Mouse (Mus musculus) heart, postnatal 14 days (tissue): Measurements from ENCODE around the gene Zfp598. TPM values are rescaled to one million over a fixed set of nuclear protein-coding genes. Genes with fewer than 3 reads are reported as not detected.
A peak's percentile ranks its signal among the peaks of the same experiment; 100 is the strongest.
"Not testable (repeated sequence)": the region's sequence is repeated elsewhere in the genome, so short reads cannot be mapped to it uniquely, and the experiment has no call there.

ENCODE experiments used
- DNase-seq, 2 experiments: peaks; one replicate each; pipeline ENCODE4 v3.0.0; 2021 to 2022
- intact Hi-C: fragments of 180-260 bp; cut with DNase I; formaldehyde crosslinking; loops from one replicate; pipeline ENCODE4 v1.15.1; 2025
- total RNA-seq, 2 experiments: library from RNA; stranded (reverse); gene quantifications; 2 replicates each; pipeline ENCODE4 v1.2.3; 2021

Zfp598 gene
- total RNA-seq, 2 experiments from 2014 or later: 20.2 to 21.6 TPM

GRCm38 (mm10) chr17:24644875-24645721 lies 24.4 kb upstream of the Zfp598 start:
- peak; percentile 60 to 74 for DNase-seq
- intact Hi-C loops: no loop called here

DNA sequence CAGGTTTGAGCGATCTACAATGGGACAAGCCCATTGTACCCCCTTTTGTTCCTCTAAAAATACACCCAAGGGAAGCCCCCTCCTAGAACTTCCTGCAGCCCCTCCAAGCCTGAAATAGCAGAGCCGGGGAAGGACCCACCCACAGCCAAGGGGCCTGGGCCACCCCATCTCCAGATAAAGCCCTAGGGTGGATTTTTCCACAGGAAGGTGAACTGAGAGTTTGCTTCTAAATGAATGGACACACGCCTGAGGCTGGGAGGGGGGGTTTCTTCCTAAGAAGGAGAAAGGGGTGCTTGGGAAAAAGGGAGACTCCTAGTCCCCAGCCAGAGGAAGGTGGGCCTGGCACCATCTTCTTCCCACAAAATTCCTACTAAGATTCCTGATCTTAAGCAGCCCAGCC lies 23.6 kb upstream of the Zfp598 start:
- intact Hi-C loops: no loop called here
- peak in 1 of 2 experiments; percentile 53 for DNase-seq

GRCm38 (mm10) chr17:24646381-24646780 lies 23.1 kb upstream of the Zfp598 start:
- intact Hi-C loops: no loop called here
- no peak for DNase-seq

GRCm38 (mm10) chr17:24647493-24647892 lies 22.0 kb upstream of the Zfp598 start:
- intact Hi-C loops: no loop called here
- peak in 1 of 2 experiments; percentile 19 for DNase-seq

- DNase-seq: no peak
- intact Hi-C loops: no loop called here
Observed at GRCm38 (mm10) chr17:24648731-24649377, 20.6 kb upstream of the Zfp598 start.

GRCm38 (mm10) chr17:24649581-24650069 lies 19.9 kb upstream of the Zfp598 start:
- peak; percentile 71 to 74 for DNase-seq
- intact Hi-C loops: loop anchor here (2.0 to 5.0 kb wide), 2 partner anchors 17 to 32 kb away; partner anchors contain the start of genes Nthl1 and Tsc2

DNA sequence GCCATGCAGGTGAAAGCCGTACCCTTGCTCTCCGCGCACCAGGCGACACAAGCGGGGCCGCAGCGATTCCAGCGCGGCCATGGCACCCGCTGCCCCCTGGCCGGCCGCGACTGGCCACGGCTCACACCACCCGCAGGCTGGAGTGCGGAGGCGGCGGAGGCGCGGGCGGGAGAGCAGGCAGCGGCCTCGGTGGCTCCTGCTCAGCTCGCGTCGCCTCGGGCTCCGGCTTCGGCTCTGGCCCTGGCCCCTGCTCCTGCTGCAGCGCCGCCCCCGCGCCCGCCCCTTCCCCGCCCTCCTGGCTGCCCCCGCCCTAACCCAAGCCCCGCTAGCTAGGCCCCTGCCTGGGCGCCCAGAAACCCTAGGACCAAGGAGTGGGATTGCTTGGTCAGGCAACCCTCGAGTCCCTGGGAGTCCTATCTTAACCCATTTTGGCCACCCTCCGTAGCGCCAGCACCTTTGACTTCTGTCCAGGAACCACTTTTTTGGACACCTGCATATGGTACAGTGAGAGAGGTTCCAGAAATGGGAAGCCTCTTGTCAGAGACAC lies 19.3 kb upstream of the Zfp598 start, which contains the start of gene Slc9a3r2:
Gene Slc9a3r2 (minus strand): TSS at position 258 of the 547 bp plus-strand sequence.
- peak; percentile 70 to 83 for DNase-seq
- intact Hi-C loops: loop anchor here (2.0 to 5.0 kb wide), 2 partner anchors 17 to 33 kb away; partner anchors contain the start of genes Nthl1 and Tsc2

DNA sequence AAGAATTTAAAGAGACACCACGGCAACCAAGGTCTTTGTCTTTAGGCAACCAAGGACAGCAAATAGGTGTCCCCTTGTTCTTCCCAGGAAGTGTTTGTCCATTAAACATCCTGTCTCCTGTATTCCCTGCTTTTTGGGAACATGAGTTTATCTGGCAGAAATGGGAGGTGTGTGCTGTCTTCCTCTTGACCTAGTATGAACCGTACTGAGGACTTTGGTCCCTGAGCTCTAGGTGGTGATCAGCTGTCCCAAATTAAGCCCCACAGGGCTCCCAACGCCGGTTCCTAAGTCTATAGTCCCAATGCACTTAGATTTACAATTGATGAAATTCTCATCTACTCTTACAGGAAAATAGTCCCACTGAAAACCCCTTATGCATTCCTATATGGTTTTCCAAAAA lies 18.7 kb upstream of the Zfp598 start:
- intact Hi-C loops: loop anchor here (2.0 to 5.0 kb wide), 2 partner anchors 18 to 33 kb away; partner anchors contain the start of genes Nthl1 and Tsc2
- DNase-seq: no peak

GRCm38 (mm10) chr17:24651835-24652234 lies 17.7 kb upstream of the Zfp598 start:
- DNase-seq: no peak
- intact Hi-C loops: loop anchor here (2.0 to 5.0 kb wide), 2 partner anchors 19 to 35 kb away; partner anchors contain the start of genes Nthl1 and Tsc2

GRCm38 (mm10) chr17:24653967-24654710 lies 15.3 kb upstream of the Zfp598 start:
- DNase-seq: peak; percentile 80 to 88
- intact Hi-C loops: loop anchor here (1.0 to 5.0 kb wide), 3 partner anchors 26 to 115 kb away; no protein-coding TSS in a partner anchor

DNA sequence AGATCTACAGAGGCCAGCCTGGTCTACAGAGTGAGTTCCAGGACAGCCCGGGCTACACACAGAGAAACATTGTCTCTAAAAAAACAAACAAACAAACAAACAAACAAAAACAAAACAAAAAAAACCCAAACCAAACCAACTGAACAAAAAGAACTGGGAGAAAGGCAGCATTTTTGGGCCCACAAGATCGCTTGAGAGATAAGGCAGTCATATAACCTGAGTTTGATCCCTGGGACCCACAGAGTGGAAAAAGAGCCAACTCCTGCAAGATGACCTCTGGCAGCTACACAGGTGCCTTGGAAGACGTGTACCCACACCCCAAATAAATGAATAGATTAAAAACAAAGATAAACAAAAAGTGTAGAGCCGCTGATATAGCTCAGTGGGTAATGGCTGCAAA lies 14.5 kb upstream of the Zfp598 start:
- no peak for DNase-seq
- intact Hi-C loops: loop anchor here (1.0 to 5.0 kb wide), 3 partner anchors 27 to 116 kb away; no protein-coding TSS in a partner anchor

GRCm38 (mm10) chr17:24658017-24658758 lies 11.3 kb upstream of the Zfp598 start, which contains the start of gene Npw:
TSS of gene Npw (minus strand) at chr17:24658457.
- intact Hi-C loops: no loop called here
- DNase-seq: peak; percentile 23 to 34

DNA sequence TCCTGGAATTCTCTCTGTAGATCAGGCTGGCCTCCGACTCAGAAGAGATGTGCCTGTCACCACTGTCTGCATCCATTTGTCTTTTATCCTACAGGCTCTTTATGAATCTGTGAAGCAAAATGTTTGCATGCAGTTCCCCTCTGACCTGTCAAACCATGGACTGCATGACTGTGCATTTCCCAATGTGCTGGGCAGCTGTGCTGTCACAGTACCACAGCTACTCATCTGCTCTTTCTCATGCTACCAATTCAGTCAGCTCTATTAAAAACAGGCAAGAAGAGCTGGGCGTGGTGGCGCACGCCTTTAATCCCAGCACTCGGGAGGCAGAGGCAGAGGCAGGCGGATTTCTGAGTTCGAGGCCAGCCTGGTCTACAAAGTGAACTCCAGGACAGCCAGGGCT lies 2.5 kb upstream of the Zfp598 start:
- not testable (repeated sequence) for DNase-seq

GRCm38 (mm10) chr17:24667416-24667815 lies 2.1 kb upstream of the Zfp598 start:
- intact Hi-C loops: no loop called here

More for the DNA sequence above, 2.5 kb upstream of the Zfp598 start:
- intact Hi-C loops: not testable (repeated sequence)

DNA sequence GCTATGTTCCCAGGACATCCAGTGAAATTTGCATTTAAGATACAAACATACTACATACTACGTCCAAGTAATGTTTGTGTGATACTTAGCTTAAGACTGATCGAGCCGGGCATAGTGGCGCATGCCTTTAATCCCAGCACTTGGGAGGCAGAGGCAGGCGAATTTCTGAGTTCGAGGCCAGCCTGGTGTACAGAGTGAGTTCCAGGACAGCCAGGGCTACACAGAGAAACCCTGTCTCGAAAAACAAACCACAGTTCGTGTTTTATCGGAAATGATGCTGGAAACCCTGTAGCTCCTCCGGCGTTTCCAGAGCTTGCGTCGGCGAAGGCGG lies 308 bp upstream of the Zfp598 start:
- intact Hi-C loops, DNase-seq: not testable (repeated sequence)

More at GRCm38 (mm10) chr17:24667416-24667815, 2.1 kb upstream of the Zfp598 start:
- DNase-seq: peak; percentile 53 to 63

- intact Hi-C loops: loop anchor here (2.0 kb wide), 1 partner anchor 22 kb away; no protein-coding TSS in a partner anchor
- no peak for DNase-seq
Observed at GRCm38 (mm10) chr17:24670246-24670844, 858 bp downstream of the Zfp598 start.

- intact Hi-C loops: loop anchor here (2.0 kb wide), 1 partner anchor 21 kb away; no protein-coding TSS in a partner anchor
- DNase-seq: no peak
Observed at GRCm38 (mm10) chr17:24671346-24671745, 1.9 kb downstream of the Zfp598 start.

- intact Hi-C loops: no loop called here
- peak in 1 of 2 experiments; percentile 56 for DNase-seq
Observed at GRCm38 (mm10) chr17:24672141-24672540, 2.7 kb downstream of the Zfp598 start.
